ENCODE assay signal across 12 mouse cellular contexts in genomic region chr2:31639901-31640608, GRCm38 (mm10). TPM values are rescaled to one million over a fixed set of nuclear protein-coding genes. Genes with fewer than 3 reads are reported as not detected.
DNase-seq lines count a peak whose midpoint lies in the region; ATAC-seq and TF ChIP-seq lines count a peak whose summit lies in the region.
"Had no signal": no experiment of that assay in that cellular context is flagged by ENCODE, and none has a peak within 500 bp of the region (broad histone marks: within the 10 kb centered on the region; RNA-seq: fewer than 3 reads in every experiment).

Gene Prdm12 (plus strand): TSS chr2:31640037.

- no peak for TF ChIP-seq EP300 in heart, postnatal 0 days (IDR thresholded peaks at IDR 0.05; ENCODE audit: low read depth)

- H3K36me3 ChIP-seq in heart, postnatal 0 days (replicated peaks; ENCODE audit: control insufficient read depth, insufficient read depth, low read length), result no peaks in the 10 kb centered on the region
- no peaks in the 10 kb centered on the region for H3K36me3 ChIP-seq in hindbrain, embryonic 11.5 days (ENCODE audit: control insufficient read depth, insufficient read depth, low read length)
- H3K36me3 ChIP-seq in myocyte (ENCODE audit: control insufficient read depth, insufficient read depth), result no peaks in the 10 kb centered on the region

- no peak for TF ChIP-seq POLR2A in myocyte (IDR thresholded peaks at IDR 0.05; ENCODE audit: insufficient read length, low read depth)

- no peak within 1 kb of the TSS for H3K27ac ChIP-seq in heart, postnatal 0 days (ENCODE audit: low read depth)
- 0 out of 2 replicates have a peak within 1 kb of the TSS, but pooled peaks have one; percentile 17 for H3K27ac ChIP-seq in hindbrain, embryonic 11.5 days (ENCODE audit: low read depth, low read length)

- peak within 1 kb of the TSS; percentile 23 for H3K4me3 ChIP-seq in heart, postnatal 0 days (ENCODE audit: low read depth, low read length)
- H3K4me3 ChIP-seq in hindbrain, embryonic 11.5 days (ENCODE audit: low read depth, low read length), result peak within 1 kb of the TSS; percentile 27
- no peak within 1 kb of the TSS for H3K4me3 ChIP-seq in myocyte
- H3K4me3 ChIP-seq: megakaryocyte, embryonic 14.5 days had no signal

- no peak for TF ChIP-seq CTCF in heart, postnatal 0 days (IDR thresholded peaks at IDR 0.05; ENCODE audit: low read depth)

- no peaks in the 10 kb centered on the region for H3K79me2 ChIP-seq in myocyte (ENCODE audit: control insufficient read depth, insufficient read depth)

- no peak within 1 kb of the TSS for H3K4me2 ChIP-seq in heart, postnatal 0 days (ENCODE audit: low read depth, low read length)
- H3K4me2 ChIP-seq in hindbrain, embryonic 11.5 days (replicated peaks; ENCODE audit: low read depth, low read length), result peak within 1 kb of the TSS; percentile 24
- peak within 1 kb of the TSS; percentile 56 for H3K4me2 ChIP-seq in myocyte (ENCODE audit: low read depth)

- no peak within 1 kb of the TSS for H3K9ac ChIP-seq in heart, postnatal 0 days (replicated peaks; ENCODE audit: low read depth, low read length)
- H3K9ac ChIP-seq in hindbrain, embryonic 11.5 days (ENCODE audit: low read depth, low read length), result no peak within 1 kb of the TSS

- ATAC-seq in heart, postnatal 0 days (ENCODE audit: insufficient read depth, low read depth), result no peak
- ATAC-seq in hindbrain, embryonic 11.5 days (ENCODE audit: low FRiP score), result no peak

- 3% methylated on average over 41 of the region's 41 CpGs for WGBS in heart, postnatal 0 days
- under 1% methylated on average over 41 of the region's 41 CpGs for WGBS in hindbrain, embryonic 11.5 days

- peaks cover 100% of the 10 kb centered on the region for H3K27me3 ChIP-seq in heart, postnatal 0 days (ENCODE audit: control insufficient read depth, insufficient read depth, low read length)
- H3K27me3 ChIP-seq in hindbrain, embryonic 11.5 days (ENCODE audit: control insufficient read depth, insufficient read depth, low read length), result peaks cover 95% of the 10 kb centered on the region
- peaks cover 82% of the 10 kb centered on the region for H3K27me3 ChIP-seq in myocyte (ENCODE audit: control insufficient read depth, insufficient read depth, insufficient read length)

- DNase-seq in heart, postnatal 0 days (ENCODE audit: low spot score), result no peak
- DNase-seq in heart, adult 8-10 months (ENCODE audit: low spot score), result no peak
- peak; percentile 45 for DNase-seq in embryo, embryonic 9.5 days (ENCODE audit: extremely low spot score)
- no peak for DNase-seq in hindbrain, embryonic 11.5 days (ENCODE audit: low spot score)
- DNase-seq in cerebellum, postnatal 36 days, result no peak
- no peak for DNase-seq in spleen, postnatal 14 days (ENCODE audit: low spot score in 2 of 2)
- no peak for DNase-seq in thymus, adult 18-20 months
- DNase-seq: kidney, adult 11 months; left cerebral cortex, postnatal 4 days; thymus, postnatal 36 days had no signal

- no peak within 1 kb of the TSS for H3ac ChIP-seq in myocyte (ENCODE audit: control insufficient read depth, insufficient read length)

- H3K4me1 ChIP-seq in heart, postnatal 0 days (ENCODE audit: control insufficient read depth, insufficient read depth), result 0 out of 2 replicates have a peak, but pooled peaks cover 4% of the 10 kb centered on the region
- peaks cover 49% of the 10 kb centered on the region for H3K4me1 ChIP-seq in hindbrain, embryonic 11.5 days (replicated peaks; ENCODE audit: control insufficient read depth, insufficient read depth, low read length)

- no peaks in the 10 kb centered on the region for H3K9me3 ChIP-seq in heart, postnatal 0 days (replicated peaks; ENCODE audit: control insufficient read depth, low read length)
- H3K9me3 ChIP-seq in hindbrain, embryonic 11.5 days (ENCODE audit: control insufficient read depth, low read length), result no peaks in the 10 kb centered on the region
- H3K9me3 ChIP-seq: megakaryocyte, embryonic 14.5 days had no signal

TF ChIP-seq in myocyte, 11 proteins besides CTCF, POLR2A, EP300 and RAD21:
- no peak for TF ChIP-seq REST (IDR thresholded peaks at IDR 0.05; ENCODE audit: insufficient read depth, insufficient read length)
- TF ChIP-seq MYOG (IDR thresholded peaks at IDR 0.05; ENCODE audit: control insufficient read depth in 1 of 3, insufficient read depth in 1 of 3, insufficient read length in 2 of 3, low read depth in 2 of 3), result peak in 1 of 3 experiments; percentile 27
TF ChIP-seq in myocyte: peak in this region for 1.

RNA-seq across cellular contexts. Expression of gene Prdm12, which starts in this region (rescaled TPM):
- total RNA-seq in heart, postnatal 0 days (2014; rRNA removed; ENCODE audit: low replicate concordance), result not detected in 2 replicates
- not detected in 2 replicates for polyA plus RNA-seq in heart, postnatal 0 days (2015; fragmentation: Nextera tagmentation; extraction: Ambion mirVana)
- not detected for total RNA-seq in heart, adult 8-10 months (2022)
- polyA plus RNA-seq in hindbrain, embryonic 11.5 days (2014; fragmentation: Nextera tagmentation; extraction: Ambion mirVana), result 4.0 and 6.7 TPM in 2 replicates
- polyA plus RNA-seq in myocyte (2012; fragmentation: generic; extraction: Trizol), result not detected
